Comparison of ENCODE assay signal across 8 mouse cellular contexts in genomic region chr3:138528265-138528664, GRCm38 (mm10). TPM values are rescaled to one million over a fixed set of nuclear protein-coding genes. Genes with fewer than 3 reads are reported as not detected.
DNase-seq lines count a peak whose midpoint lies in the region; ATAC-seq and TF ChIP-seq lines count a peak whose summit lies in the region.

No protein-coding gene starts in this region.

- peak overlapping the region; percentile 99 for H3K9ac ChIP-seq in heart, embryonic 13.5 days
- H3K9ac ChIP-seq in ES-Bruce4 (ENCODE audit: low read depth, poor library complexity, severe bottlenecking), result peak overlapping the region; percentile 99
- peak overlapping the region; percentile 91 for H3K9ac ChIP-seq in forebrain, postnatal 0 days

- H3K27ac ChIP-seq in heart, embryonic 13.5 days (replicated peaks), result no peak overlapping the region
- H3K27ac ChIP-seq in ES-Bruce4 (ENCODE audit: insufficient read depth, low read length), result no peak overlapping the region
- 0 out of 2 replicates have a peak overlapping the region, but pooled peaks have one; percentile 98 for H3K27ac ChIP-seq in forebrain, postnatal 0 days (ENCODE audit: low read depth, low read length)
- H3K27ac ChIP-seq in macrophage, result 0 out of 2 replicates have a peak overlapping the region, but pooled peaks have one; percentile 8

- H3K79me2 ChIP-seq in macrophage (ENCODE audit: inconsistent target), result peaks cover 55% of the 10 kb centered on the region

- H3K4me1 ChIP-seq in heart, embryonic 13.5 days, result peaks cover 48% of the 10 kb centered on the region
- H3K4me1 ChIP-seq in ES-Bruce4 (ENCODE audit: control insufficient read depth, insufficient read depth, low read length), result peaks cover 6% of the 10 kb centered on the region
- H3K4me1 ChIP-seq in forebrain, postnatal 0 days (ENCODE audit: insufficient read depth), result peaks cover 21% of the 10 kb centered on the region; the same call in 1 of the 2 replicates

- H3K4me3 ChIP-seq in heart, embryonic 13.5 days, result peak overlapping the region; percentile 84
- H3K4me3 ChIP-seq in ES-Bruce4 (ENCODE audit: low read depth, low read length), result peak overlapping the region; percentile 73
- peak overlapping the region; percentile 100 for H3K4me3 ChIP-seq in forebrain, postnatal 0 days (ENCODE audit: low read depth, low read length)
- peak overlapping the region; percentile 50 for H3K4me3 ChIP-seq in macrophage (ENCODE audit: inconsistent target)

- WGBS in heart, embryonic 13.5 days, result 2% methylated on average over 16 of the region's 16 CpGs
- 2% methylated on average over 16 of the region's 16 CpGs for WGBS in forebrain, postnatal 0 days
- 7% methylated on average over 16 of the region's 16 CpGs for WGBS in macrophage (ENCODE audit: missing documents)

- no peaks in the 10 kb centered on the region for H3K36me3 ChIP-seq in heart, embryonic 13.5 days
- H3K36me3 ChIP-seq in ES-Bruce4 (ENCODE audit: control insufficient read depth, insufficient read depth, low read length, poor library complexity, severe bottlenecking) (no peaks in the 10 kb centered on the region), macrophage (ENCODE audit: inconsistent target) (no peaks in the 10 kb centered on the region)
- no peaks in the 10 kb centered on the region for H3K36me3 ChIP-seq in forebrain, postnatal 0 days (ENCODE audit: insufficient read depth)

- no peak for TF ChIP-seq POLR2A in ES-Bruce4 (IDR thresholded peaks at IDR 0.05; ENCODE audit: insufficient read depth, low read length)

- H3K4me2 ChIP-seq in heart, embryonic 13.5 days, result peak overlapping the region; percentile 91
- peak overlapping the region; percentile 72 for H3K4me2 ChIP-seq in forebrain, postnatal 0 days (ENCODE audit: low read depth)

- no peak for TF ChIP-seq EP300 in ES-Bruce4 (IDR thresholded peaks at IDR 0.05; ENCODE audit: insufficient read depth, low read depth, low read length)

- H3K27me3 ChIP-seq in heart, embryonic 13.5 days (replicated peaks), result no peaks in the 10 kb centered on the region
- no peaks in the 10 kb centered on the region for H3K27me3 ChIP-seq in ES-Bruce4 (ENCODE audit: control insufficient read depth, insufficient read depth, low read length, poor library complexity, severe bottlenecking)
- H3K27me3 ChIP-seq in forebrain, postnatal 0 days (ENCODE audit: insufficient read depth, low read length), result no peaks in the 10 kb centered on the region

- DNase-seq in heart, adult 9 months (ENCODE audit: low spot score in 2 of 2), result no peak
- DNase-seq in forebrain, postnatal 0 days, result no peak
- no peak for DNase-seq in layer of hippocampus, adult 8-10 months (ENCODE audit: low spot score in 2 of 2)
- no peak for DNase-seq in Muller cell, postnatal 12 days (ENCODE audit: inconsistent ontology term)
- no peak for DNase-seq in ovary, postnatal 14 days (ENCODE audit: low spot score)

- no peak for TF ChIP-seq CTCF in ES-Bruce4 (IDR thresholded peaks at IDR 0.05; ENCODE audit: low read depth, low read length)
- no peak for TF ChIP-seq CTCF in forebrain, postnatal 0 days (IDR thresholded peaks at IDR 0.05; ENCODE audit: low read depth)

- ATAC-seq in heart, embryonic 13.5 days (ENCODE audit: extremely low read depth, insufficient number of reproducible peaks, low FRiP score, low TSS enrichment), result no peak
- ATAC-seq in forebrain, postnatal 0 days, result no peak

- no peaks in the 10 kb centered on the region for H3K9me3 ChIP-seq in heart, embryonic 13.5 days
- no peaks in the 10 kb centered on the region for H3K9me3 ChIP-seq in ES-Bruce4 (replicated peaks; ENCODE audit: control insufficient read depth, insufficient read depth, low read length, poor library complexity, severe bottlenecking)
- H3K9me3 ChIP-seq in forebrain, postnatal 0 days (ENCODE audit: low read length), result no peaks in the 10 kb centered on the region

RNA-seq across cellular contexts. Expression of gene Eif4e, which starts 2.3 kb away (rescaled TPM):
- 226 and 258 TPM in 2 replicates for polyA plus RNA-seq in heart, embryonic 13.5 days (2015; fragmentation: Nextera tagmentation; extraction: Ambion mirVana)
- polyA plus RNA-seq in ES-Bruce4 (2011; ENCODE audit: insufficient read depth, insufficient read length, low read depth, missing spikeins) (378 and 409 TPM in 2 replicates), macrophage (2018) (68.5 to 182 TPM (median 95.8 TPM) in 3 replicates)
- 115 and 121 TPM in 2 replicates for total RNA-seq in forebrain, postnatal 0 days (2014; rRNA removed)
- 322 and 355 TPM in 2 replicates for polyA plus RNA-seq in forebrain, postnatal 0 days (2015; fragmentation: Nextera tagmentation; extraction: Ambion mirVana)
- 100 to 1,000 TPM in 2 of 26 experiments, 10 to 100 TPM in 24; 18.7 to 150 (median 37.0) TPM for total RNA-seq in macrophage (2018; cell fraction: chromatin; rRNA removed)
- 100 to 1,000 TPM in 11 of 26 experiments, 10 to 100 TPM in 15; 60.9 to 124 (median 88.6) TPM for total RNA-seq in macrophage (2018; cell fraction: cytosol; rRNA removed)
- total RNA-seq in macrophage (2018; cell fraction: nucleus; rRNA removed), result 100 to 1,000 TPM in 2 of 26 experiments, 10 to 100 TPM in 24; 20.7 to 114 (median 38.6) TPM
- total RNA-seq in layer of hippocampus, adult 8-10 months (2022), result 100 to 1,000 TPM; 167 to 181 (median 177) TPM

RNA-seq across cellular contexts. Expression of gene Metap1, which starts 39.0 kb away (rescaled TPM):
- 34.0 and 38.0 TPM in 2 replicates for polyA plus RNA-seq in heart, embryonic 13.5 days (2015; fragmentation: Nextera tagmentation; extraction: Ambion mirVana)
- 105 TPM in 2 replicates for polyA plus RNA-seq in ES-Bruce4 (2011; ENCODE audit: insufficient read depth, insufficient read length, low read depth, missing spikeins)
- 61.8 and 66.9 TPM in 2 replicates for total RNA-seq in forebrain, postnatal 0 days (2014; rRNA removed)
- 43.0 and 50.2 TPM in 2 replicates for polyA plus RNA-seq in forebrain, postnatal 0 days (2015; fragmentation: Nextera tagmentation; extraction: Ambion mirVana)
- 100 to 1,000 TPM in 9 of 26 experiments, 10 to 100 TPM in 17; 45.8 to 159 (median 88.1) TPM for total RNA-seq in macrophage (2018; cell fraction: chromatin; rRNA removed)
- 10 to 100 TPM; 16.3 to 28.3 (median 23.1) TPM for total RNA-seq in macrophage (2018; cell fraction: cytosol; rRNA removed)
- 100 to 1,000 TPM in 1 of 26 experiments, 10 to 100 TPM in 25; 29.1 to 111 (median 68.4) TPM for total RNA-seq in macrophage (2018; cell fraction: nucleus; rRNA removed)
- polyA plus RNA-seq in macrophage (2018), result 20.2 to 38.0 TPM (median 29.5 TPM) in 3 replicates
- 10 to 100 TPM; 46.0 to 50.2 (median 47.7) TPM for total RNA-seq in layer of hippocampus, adult 8-10 months (2022)

Comparison
In these comparisons a context has a peak if more than half of its experiments do, and no peak if none do; other contexts are left out.
1. H3K27ac ChIP-seq: peak in forebrain, postnatal 0 days (single experiment) and macrophage (single experiment); none in heart, embryonic 13.5 days (single experiment) and ES-Bruce4 (single experiment).
2. H3K4me3 ChIP-seq: peak in every context shown above with its lines; median percentile 100 in forebrain, postnatal 0 days; 84 in heart, embryonic 13.5 days; 73 in ES-Bruce4; 50 in macrophage.
3. Peak in every context shown above with its lines, with median percentiles within 50 percentile points of each other: H3K9ac ChIP-seq.